Mouse (Mus musculus) kidney, adult 2 months (tissue): Measurements from ENCODE around the gene Ap1b1.

ENCODE experiments used
- CTCF ChIP-seq: fragments of 200-500 bp; conservative IDR thresholded peaks from 2 replicates; pipeline ENCODE4 v1.5.1; 2011; ENCODE audit warnings: low read depth, mild to moderate bottlenecking, control low read depth, low read length, moderate library complexity, mixed read lengths; ENCODE audit not compliant: insufficient read depth, insufficient read length
- POLR2A ChIP-seq: fragments of 200-500 bp; IDR thresholded peaks from one replicate; pipeline ENCODE4 v1.6.1; 2011; ENCODE audit warnings: low read depth, low read length, control low read depth

- TF ChIP-seq CTCF (peak; percentile 75), POLR2A (no peak)
These were observed 78.6 kb downstream of the Ap1b1 start, which contains the start of gene Gas2l1 for GRCm38 (mm10) chr11:5065056-5065821.
